Mouse (Mus musculus) liver, embryonic 16.5 days (tissue): ENCODE measurements around the gene Chil3. TPM values are rescaled to one million over a fixed set of nuclear protein-coding genes. Genes with fewer than 3 reads are reported as not detected.
"Not testable (repeated sequence)": the region's sequence is repeated elsewhere in the genome, so short reads cannot be mapped to it uniquely, and the experiment has no call there.

Experiments used
- ATAC-seq: fragments of 200-750 bp; cut with Nextera tagmentation; 2 replicates; pipeline ENCODE4 v1.8.0; 2017; ENCODE audit warnings: low read depth, mild to moderate bottlenecking, moderate number of reproducible peaks, moderate library complexity
- H3K27ac ChIP-seq: fragments of 300-500 bp; sonication (generic); 2 replicates; pipeline ENCODE4 v1.5.1; 2014; ENCODE audit warnings: mild to moderate bottlenecking, low read length
- H3K27me3 ChIP-seq: fragments of 300-500 bp; sonication (generic); 2 replicates; pipeline ENCODE4 v1.6.1; 2014; ENCODE audit warnings: low read depth, low read length, mixed read lengths; ENCODE audit not compliant: control insufficient read depth, insufficient read depth
- H3K36me3 ChIP-seq: fragments of 300-500 bp; sonication (generic); 2 replicates; pipeline ENCODE4 v1.6.1; 2014; ENCODE audit warnings: mild to moderate bottlenecking; ENCODE audit not compliant: control insufficient read depth, insufficient read depth
- H3K4me1 ChIP-seq: fragments of 300-500 bp; sonication (generic); 2 replicates; pipeline ENCODE4 v1.6.1; 2014; ENCODE audit warnings: low read depth, low read length, mixed read lengths; ENCODE audit not compliant: control insufficient read depth
- H3K4me2 ChIP-seq: fragments of 300-500 bp; sonication (generic); 2 replicates; pipeline ENCODE4 v1.6.1; 2014; ENCODE audit warnings: low read depth, low read length, mixed read lengths
- H3K4me3 ChIP-seq: fragments of 300-500 bp; sonication (generic); 2 replicates; pipeline ENCODE4 v1.5.1; 2014; ENCODE audit warnings: low read depth, mild to moderate bottlenecking, low read length
- H3K9ac ChIP-seq: fragments of 300-500 bp; sonication (generic); 2 replicates; pipeline ENCODE4 v1.6.1; 2014; ENCODE audit warnings: low read depth, low read length
- H3K9me3 ChIP-seq: fragments of 300-500 bp; sonication (generic); replicated peaks from 2 replicates; pipeline ENCODE4 v1.6.1; 2016; ENCODE audit warnings: low read length; ENCODE audit not compliant: control insufficient read depth
- WGBS: fragments of 180-500 bp; shearing (Covaris S2); extraction: QIAGEN DNeasy Blood & Tissue Kit; methylation state at CpG from one replicate; pipeline ENCODE4 v1.1.7; 2014; ENCODE audit not compliant: insufficient replicate concordance; 5-methylcytosine and 5-hydroxymethylcytosine counted together
- polyA plus RNA-seq: library from polyadenylated mRNA; unstranded; fragments of >200 nt; fragmentation: Nextera tagmentation; extraction: Ambion mirVana; gene quantifications from 2 replicates; pipeline ENCODE4 v1.2.1, GENCODE M21; 2015

The Chil3 gene
- polyA plus RNA-seq: 26.9 and 37.6 TPM in 2 replicates

DNA sequence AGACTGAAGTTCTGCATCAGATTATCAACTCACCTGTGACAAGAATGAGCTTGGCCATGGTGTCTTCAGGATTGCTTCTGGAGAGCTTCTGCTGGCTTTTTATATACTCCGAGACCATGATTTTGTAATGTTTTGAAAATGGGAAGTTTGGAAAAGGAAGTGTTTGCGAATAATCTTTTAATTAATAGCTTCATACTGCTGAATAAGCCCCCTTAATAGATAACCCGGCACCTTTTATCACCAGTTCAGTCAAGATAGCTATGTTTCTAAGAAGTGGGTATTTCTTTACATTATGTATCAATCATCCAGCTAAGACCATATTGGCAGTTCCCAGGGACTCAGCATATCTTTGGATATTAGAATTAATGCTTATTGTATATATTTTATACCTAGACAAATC is at the start of gene Chil3:
Chil3 (minus strand) TSS at position 101 of the 400 bp plus-strand sequence.
- WGBS: 52% methylated on average over 3 of the region's 3 CpGs
- Histone ChIP-seq H3K36me3 (no peaks in the 10 kb centered on the region), H3K4me1 (no peaks in the 10 kb centered on the region), H3K27ac (no peak within 1 kb of the TSS), H3K9ac (no peak within 1 kb of the TSS), H3K4me2 (no peak within 1 kb of the TSS), H3K27me3 (no peaks in the 10 kb centered on the region), H3K9me3 (no peaks in the 10 kb centered on the region), H3K4me3 (no peak within 1 kb of the TSS)
- ATAC-seq: no peak

DNA sequence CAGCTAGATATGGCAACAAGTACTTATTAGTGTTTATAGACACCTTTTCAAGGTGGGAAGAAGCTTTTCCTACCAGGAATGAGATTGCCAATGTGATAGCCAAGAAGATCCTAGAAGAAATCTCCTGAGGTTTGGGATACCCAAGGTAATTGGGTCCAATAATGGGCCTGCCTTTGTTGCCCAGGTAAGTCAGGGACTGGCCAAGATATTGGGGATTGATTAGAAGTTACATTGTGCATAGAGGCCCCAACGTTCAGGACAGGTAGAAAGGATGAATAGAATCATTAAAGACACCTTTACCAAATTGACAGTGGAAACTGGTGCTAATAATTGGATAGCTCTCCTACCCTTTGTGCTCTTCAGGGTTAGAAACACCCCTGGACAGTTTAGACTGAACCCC is 30.7 kb upstream of the Chil3 start:
- H3K4me2 ChIP-seq, H3K27me3 ChIP-seq, H3K4me1 ChIP-seq, H3K36me3 ChIP-seq, ATAC-seq, H3K9me3 ChIP-seq, H3K4me3 ChIP-seq, H3K9ac ChIP-seq, H3K27ac ChIP-seq: not testable (repeated sequence)
- 26% methylated on average over 1 of the region's 1 CpGs for WGBS

DNA sequence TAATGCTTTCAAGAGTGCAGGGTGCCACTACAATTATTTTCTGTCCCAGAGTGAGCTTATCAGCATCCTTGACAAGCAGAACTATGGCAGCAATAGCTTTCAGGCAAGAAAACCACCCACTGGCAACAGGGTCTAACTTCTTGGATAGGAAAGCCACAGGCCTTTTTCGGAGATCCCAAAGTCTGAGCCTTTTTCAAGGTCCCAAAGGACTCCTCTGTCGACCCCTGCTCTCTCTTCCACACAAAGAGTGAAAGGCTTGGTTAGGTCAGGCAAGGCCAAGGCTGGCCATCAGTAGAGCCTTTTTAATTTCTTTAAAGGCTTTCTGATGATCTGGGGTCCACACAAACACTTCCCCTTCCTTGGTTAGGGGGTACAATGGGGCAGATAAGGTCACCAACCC is 29.9 kb upstream of the Chil3 start:
- H3K36me3 ChIP-seq, H3K27me3 ChIP-seq, H3K9me3 ChIP-seq, H3K4me2 ChIP-seq, H3K4me1 ChIP-seq, H3K27ac ChIP-seq, H3K4me3 ChIP-seq, H3K9ac ChIP-seq, ATAC-seq: not testable (repeated sequence)
- 37% methylated on average over 2 of the region's 2 CpGs for WGBS

DNA sequence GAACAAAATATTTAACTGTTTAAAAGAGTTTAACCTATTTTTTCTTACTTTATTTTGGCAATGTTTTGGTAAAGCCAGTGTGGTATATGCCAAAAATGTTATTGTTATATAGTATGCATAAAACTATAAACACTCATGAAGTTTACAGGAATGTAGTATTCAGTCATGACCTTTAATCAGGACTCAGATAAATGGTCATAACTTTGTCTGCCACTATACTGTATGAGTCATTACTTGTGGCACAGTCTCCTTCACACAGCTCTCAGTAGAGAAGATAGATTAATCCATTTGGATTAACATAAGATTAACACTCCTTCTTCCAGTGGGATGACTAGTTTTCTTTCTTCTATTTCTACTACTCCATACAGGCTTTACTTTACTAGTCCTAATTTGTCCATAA is 28.9 kb upstream of the Chil3 start:
- no peak overlapping the region for H3K4me3 ChIP-seq
- H3K4me1 ChIP-seq: no peaks in the 10 kb centered on the region
- no peak overlapping the region for H3K9ac ChIP-seq
- no peak for ATAC-seq
- H3K27ac ChIP-seq: no peak overlapping the region
- 0 out of 2 replicates have a peak, but pooled peaks cover 7% of the 10 kb centered on the region for H3K9me3 ChIP-seq
- no peak overlapping the region for H3K4me2 ChIP-seq
- H3K27me3 ChIP-seq: no peaks in the 10 kb centered on the region
- no peaks in the 10 kb centered on the region for H3K36me3 ChIP-seq

DNA sequence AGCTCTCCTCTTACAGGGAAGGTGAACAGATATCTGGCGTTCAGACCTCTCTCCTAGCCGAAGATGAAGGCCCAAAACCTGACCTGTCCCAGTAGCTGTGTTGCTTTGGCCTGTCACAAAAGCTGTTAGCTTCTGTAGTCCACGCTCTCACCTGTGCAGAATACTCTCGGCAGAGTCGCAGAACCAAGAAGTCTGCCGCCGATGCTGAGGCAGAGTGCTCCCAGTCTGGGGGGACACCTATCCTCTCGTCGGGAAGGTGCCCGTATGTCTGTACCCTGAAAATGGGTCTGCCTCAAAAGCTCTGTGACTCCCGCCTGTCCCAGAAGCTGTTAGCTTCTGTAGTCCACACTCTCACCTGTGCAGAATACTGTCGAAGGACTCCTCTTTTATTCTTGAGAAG is 28.1 kb upstream of the Chil3 start:
- WGBS: 68% methylated on average over 12 of the region's 12 CpGs
- H3K9ac ChIP-seq: no peak overlapping the region
- no peak overlapping the region for H3K4me3 ChIP-seq
- H3K4me1 ChIP-seq: no peaks in the 10 kb centered on the region
- H3K36me3 ChIP-seq: no peaks in the 10 kb centered on the region
- no peak overlapping the region for H3K27ac ChIP-seq
- ATAC-seq: no peak
- H3K4me2 ChIP-seq: no peak overlapping the region
- no peaks in the 10 kb centered on the region for H3K27me3 ChIP-seq
- H3K9me3 ChIP-seq: 0 out of 2 replicates have a peak, but pooled peaks cover 7% of the 10 kb centered on the region

- ATAC-seq: no peak
- Histone ChIP-seq H3K27me3 (no peaks in the 10 kb centered on the region), H3K4me3 (no peak overlapping the region), H3K9me3 (peaks cover 4% of the 10 kb centered on the region), H3K4me2 (no peak overlapping the region), H3K9ac (no peak overlapping the region), H3K4me1 (no peaks in the 10 kb centered on the region), H3K36me3 (no peaks in the 10 kb centered on the region), H3K27ac (no peak overlapping the region)
- WGBS: 53% methylated on average over 2 of the region's 2 CpGs
Observed at GRCm38 (mm10) chr3:106187991-106188390, 20.6 kb upstream of the Chil3 start.

DNA sequence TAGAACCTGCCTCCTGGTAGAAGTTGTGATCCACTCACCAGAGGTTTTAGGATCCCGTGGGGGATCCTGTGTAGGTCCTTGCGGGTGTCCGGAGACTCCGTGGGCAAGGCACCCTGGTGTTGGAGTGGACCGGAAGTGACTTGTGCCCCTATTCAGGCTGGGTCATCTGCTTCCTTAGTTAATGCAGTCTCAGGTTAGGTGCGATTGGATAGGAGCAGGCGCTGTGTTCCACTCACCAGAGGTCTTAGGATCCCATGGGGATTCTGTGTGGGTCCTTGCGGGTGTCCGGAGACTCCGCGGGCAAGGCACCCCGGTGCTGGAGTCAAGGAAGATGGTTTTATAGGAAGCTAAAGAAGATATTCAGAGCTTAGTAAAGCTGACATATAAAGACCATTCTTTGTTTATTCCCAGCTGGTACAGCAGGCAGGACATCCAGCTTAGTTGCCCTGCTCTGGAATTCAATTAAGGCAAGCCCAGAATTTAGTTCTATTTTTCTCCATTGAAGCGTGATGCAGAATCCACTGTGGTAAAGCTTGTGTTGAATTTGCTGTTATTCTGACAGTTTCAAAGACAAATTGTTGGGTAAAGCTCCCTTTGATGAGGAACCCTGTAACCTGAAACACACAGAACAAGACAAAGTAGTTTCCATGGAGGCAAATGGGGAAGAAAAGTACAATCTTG is 10.3 kb upstream of the Chil3 start:
- no peak for ATAC-seq
- WGBS: 75% methylated on average over 13 of the region's 13 CpGs
- H3K9ac ChIP-seq: no peak overlapping the region

GRCm38 (mm10) chr3:106174971-106175370 is 7.6 kb upstream of the Chil3 start:
- not testable (repeated sequence) for H3K9me3 ChIP-seq, H3K27me3 ChIP-seq, ATAC-seq, H3K4me3 ChIP-seq, H3K27ac ChIP-seq, H3K9ac ChIP-seq, H3K4me1 ChIP-seq, H3K4me2 ChIP-seq, H3K36me3 ChIP-seq
- 29% methylated on average over 2 of the region's 2 CpGs for WGBS

More for the DNA sequence above, 10.3 kb upstream of the Chil3 start:
- Histone ChIP-seq H3K9me3 (peaks cover under 1% of the 10 kb centered on the region), H3K36me3 (no peaks in the 10 kb centered on the region), H3K4me2 (no peak overlapping the region), H3K27me3 (no peaks in the 10 kb centered on the region), H3K27ac (no peak overlapping the region), H3K4me3 (no peak overlapping the region), H3K4me1 (no peaks in the 10 kb centered on the region)

GRCm38 (mm10) chr3:106172506-106172905 is 5.1 kb upstream of the Chil3 start:
- not testable (repeated sequence) for H3K27ac ChIP-seq

More at GRCm38 (mm10) chr3:106172506-106172905, 5.1 kb upstream of the Chil3 start:
- H3K4me1 ChIP-seq, H3K9ac ChIP-seq, H3K9me3 ChIP-seq, ATAC-seq, H3K36me3 ChIP-seq, H3K27me3 ChIP-seq, H3K4me2 ChIP-seq, H3K4me3 ChIP-seq: not testable (repeated sequence)
- WGBS: 50% methylated on average over 2 of the region's 2 CpGs
